Mouse (Mus musculus): ENCODE data around the gene Sobp.

Sobp gene

DNA sequence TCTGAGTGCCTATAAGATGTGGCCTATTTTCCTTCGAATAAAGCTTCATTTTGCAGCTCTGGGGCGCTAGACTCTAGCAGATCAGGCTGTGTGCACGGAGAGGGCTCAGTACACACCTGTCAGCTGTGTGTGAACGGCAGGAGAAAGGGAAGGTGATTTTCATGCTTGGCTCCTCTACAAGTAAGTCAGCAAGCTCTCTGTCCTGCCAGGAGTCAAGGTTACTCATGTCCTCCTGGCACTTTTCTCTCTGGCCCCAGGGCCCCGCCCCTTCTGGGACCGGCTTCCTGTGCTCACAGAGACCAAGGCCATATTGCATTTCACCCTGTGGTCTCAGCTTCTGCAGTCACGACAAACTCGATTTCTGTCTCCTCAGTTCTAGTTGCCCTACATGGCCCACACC, 138.8 kb downstream of the Sobp start:
- DNase-seq (ENCODE audit: low spot score in 2 of 2), result no peak

DNA sequence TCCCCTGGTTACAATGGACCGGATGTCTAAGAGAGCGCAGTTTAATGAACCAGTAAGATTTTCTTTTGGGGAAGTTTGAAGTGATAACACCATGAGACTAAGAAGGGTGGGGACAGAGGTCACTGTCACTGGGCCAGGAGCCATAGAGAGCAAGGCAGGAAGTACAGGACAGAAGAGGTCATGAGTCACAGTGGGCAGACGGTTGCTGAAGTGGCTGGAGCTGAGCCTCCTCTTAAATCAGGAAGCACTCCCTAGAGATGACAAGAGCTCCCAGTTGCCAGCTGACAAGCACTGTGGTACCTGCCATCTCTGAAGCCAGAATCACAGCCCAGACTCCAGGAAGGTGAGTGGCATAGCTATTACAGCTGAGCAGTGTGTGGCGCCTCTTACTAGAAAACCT, 139.5 kb downstream of the Sobp start:
- DNase-seq (ENCODE audit: low spot score in 2 of 2), result no peak

DNA sequence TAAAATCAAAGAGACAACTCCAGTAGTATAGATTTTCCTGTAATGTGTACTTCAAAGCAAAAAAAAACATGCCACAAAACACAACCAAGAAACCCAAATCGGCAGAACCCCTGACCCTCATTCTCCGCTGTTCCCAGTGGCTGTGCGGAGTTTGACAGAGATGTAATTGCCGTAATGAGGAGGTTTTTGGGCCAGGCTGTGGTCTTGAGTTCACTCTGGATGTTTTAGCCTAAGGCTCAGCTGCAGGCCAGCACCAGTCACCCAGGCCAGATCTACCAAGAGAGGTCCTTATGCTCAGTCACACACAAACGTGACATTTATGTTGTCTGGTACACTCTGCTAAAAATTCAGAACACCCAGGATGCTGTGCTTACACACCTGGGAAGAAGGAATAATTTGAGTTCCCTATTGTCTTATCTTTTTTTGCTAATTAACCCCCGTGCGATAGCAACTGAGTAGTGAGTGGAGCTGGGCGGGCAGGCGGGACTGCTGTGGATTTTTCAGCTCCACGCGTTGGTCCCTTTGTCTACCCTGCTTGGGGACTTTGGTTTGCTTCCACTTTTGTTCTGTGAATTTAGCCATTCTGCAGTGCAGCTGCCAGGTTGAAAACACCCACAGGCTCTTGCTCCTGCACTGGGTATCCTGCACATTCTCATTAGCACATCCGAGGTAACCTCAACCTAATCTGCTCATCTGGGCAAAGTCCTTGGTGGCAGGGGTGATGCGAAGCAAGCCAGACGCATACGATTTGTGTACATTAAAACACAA, 140.7 kb downstream of the Sobp start:
- DNase-seq (ENCODE audit: low spot score in 2 of 2), result no peak

DNA sequence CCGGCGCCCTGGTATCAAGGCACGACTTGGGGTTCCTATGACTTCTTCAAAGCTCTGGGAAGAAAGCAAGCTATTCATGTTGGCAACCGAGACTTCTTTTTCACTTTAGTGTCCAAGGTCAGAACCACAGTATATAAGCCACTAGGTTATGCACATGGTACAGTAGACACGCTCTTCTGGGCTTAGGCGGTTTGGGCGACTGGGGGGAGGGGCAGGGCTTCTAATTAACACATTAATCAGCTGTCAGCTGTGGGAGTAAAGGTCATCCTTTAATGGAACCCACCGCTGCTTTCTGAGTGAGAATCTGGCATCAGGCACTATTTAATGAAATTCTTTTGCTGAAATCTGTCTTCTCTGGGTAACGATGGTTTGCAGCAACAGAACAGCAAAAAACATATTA, 147.3 kb downstream of the Sobp start:
- DNase-seq (ENCODE audit: low spot score in 2 of 2), result no peak

DNA sequence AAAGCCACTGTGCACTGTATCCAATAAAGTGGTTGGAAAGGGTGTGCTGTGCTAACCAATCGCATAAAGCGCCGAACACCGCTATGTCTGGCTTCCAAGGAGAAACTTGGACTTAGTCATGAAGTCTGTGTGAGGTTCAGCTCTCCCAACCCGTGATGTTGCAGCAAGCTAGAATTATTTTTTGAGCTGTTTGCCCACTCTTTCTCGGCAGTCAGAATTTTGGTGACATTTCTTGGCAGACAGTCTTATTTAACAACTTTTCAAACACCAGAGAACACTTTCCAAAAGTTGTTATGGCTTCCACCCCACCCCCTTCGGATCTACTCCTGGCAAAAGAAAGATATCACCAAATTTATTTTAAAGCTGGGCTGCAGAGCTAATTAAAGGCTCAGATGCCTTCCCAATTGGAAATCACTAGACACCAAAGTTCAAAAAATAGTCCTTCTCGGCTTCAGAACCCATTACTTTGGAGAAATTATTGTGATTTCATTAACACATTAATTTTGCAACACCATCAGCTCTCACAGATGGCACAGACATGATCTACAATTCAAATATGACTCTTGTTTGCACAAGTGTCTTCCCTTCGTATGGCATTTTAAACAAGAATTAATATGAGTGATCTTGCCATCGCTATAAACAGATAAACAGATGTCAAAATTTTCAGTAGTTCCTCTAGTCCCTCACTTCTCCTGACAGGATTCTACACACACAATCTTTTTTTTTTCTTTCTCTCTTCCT, 150.7 kb downstream of the Sobp start:
- peak; percentile 56 to 58 for DNase-seq (ENCODE audit: low spot score in 2 of 2)

DNA sequence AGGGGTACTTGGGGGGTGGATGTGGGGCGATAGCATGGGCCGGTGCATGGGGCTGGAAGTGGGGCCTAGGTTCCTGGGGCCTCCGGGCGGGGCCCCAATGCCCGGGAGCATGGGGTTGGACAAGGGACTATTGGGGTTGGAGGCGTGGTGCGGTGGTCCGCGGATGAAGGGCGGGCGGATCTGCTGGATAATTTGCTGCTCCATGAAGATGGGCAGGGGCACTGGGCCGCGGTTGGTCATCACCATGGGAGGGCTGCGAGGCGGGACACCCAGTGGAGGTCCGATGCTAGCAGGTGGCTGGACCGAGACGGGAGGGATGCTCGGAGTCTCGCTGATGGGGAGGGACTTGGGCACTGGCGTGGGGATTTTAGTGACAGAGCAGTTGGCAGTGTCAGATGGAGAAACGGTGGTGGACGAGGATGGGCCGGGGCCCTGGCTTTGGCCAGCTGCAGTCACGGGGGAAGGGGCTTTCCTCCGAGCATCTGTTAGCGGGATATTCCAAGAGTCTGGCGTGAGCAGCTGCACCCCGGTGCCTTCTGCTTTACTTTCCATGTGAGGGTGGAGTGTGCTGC, 152.1 kb downstream of the Sobp start:
- no peak for DNase-seq (ENCODE audit: low spot score in 2 of 2)

DNA sequence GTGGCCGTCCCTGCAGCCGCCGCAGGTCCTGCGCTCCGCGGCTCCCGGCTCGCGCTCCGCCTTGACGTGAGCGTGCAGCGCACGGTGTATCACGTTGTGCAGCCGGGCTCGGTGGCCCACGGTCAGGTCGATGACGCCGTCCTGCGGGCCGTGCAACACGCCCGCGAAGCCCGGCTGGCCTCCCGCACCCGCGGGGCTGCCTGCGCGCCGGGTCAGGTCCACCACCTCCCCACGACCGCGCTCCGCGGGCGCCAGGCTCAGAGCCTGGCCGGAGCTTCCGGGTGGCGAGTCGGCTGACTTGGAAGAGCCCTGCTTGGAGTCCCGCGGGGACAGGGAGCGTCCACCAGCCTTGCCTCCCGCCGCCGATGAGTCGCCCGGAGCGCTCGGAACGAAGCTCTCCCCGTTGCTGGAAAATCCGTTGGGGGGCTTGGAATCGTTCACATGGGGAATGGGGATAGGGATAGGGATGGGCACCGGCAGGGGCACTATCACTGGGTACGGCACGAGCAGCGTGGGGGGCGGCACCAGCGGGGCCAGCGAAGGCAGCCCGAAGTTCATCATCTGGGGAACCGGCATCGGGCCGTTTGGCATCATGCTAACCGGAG, 152.7 kb downstream of the Sobp start:
- DNase-seq (ENCODE audit: low spot score in 2 of 2), result no peak

DNA sequence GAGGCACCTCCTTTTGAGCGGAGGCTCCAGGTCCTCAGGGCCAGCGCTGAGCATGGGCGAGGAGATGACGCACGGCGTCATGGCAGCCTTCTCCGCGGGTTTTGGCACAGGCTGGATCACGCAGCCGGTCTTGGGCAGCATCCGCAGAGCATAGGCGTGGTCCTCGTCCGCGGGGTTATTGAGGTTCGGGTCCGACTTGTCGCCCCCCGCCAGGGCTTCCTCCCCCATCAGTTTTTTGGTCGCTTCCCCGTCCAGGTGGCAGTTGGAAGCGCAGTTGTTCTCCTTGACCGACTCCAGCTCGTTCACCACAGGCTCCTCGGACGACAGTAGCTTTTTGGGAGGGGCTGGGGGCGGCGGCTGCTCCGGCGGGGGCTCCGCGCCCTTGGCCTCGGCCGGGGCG, 153.3 kb downstream of the Sobp start:
- no peak for DNase-seq (ENCODE audit: low spot score in 2 of 2)

DNA sequence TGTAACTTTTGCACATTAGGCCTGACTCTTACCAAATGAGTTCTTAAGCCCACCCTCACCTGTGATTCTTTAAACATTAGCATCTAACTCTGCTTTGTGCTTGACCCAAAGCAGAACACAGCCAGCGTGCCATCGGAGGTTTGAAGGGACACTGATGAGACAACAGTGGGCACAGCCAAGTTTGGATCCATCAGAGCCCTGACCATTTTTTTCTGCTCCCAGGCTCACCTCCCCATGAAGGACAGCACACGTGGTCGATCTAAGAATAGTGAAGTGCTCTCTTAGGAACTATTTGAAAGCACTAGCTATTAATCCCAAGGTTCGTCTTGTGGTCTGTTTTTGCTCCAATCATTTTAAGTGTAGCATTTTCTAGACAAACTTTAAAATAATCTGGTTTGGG, 159.5 kb downstream of the Sobp start:
- no peak for DNase-seq (ENCODE audit: low spot score in 2 of 2)

DNA sequence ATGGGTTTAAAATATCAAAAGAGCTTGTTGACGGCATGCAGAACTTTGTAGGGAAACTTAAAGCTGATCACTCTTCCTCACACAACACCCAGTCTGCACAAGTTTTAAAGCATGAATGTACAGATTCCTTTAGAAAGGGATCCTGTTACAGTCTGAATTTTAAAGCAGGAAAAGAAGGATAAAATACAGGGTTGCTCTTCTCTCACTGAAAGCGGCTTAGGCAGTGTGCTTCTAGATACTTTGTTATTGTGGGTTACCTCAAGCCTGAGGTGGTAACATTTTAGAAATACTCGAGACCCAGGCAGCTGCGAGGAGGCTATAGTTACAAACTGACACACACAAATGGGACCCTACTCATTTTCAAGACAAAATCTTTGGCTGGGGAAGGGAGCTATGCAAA, 160.0 kb downstream of the Sobp start:
- DNase-seq (ENCODE audit: low spot score in 2 of 2), result no peak

DNA sequence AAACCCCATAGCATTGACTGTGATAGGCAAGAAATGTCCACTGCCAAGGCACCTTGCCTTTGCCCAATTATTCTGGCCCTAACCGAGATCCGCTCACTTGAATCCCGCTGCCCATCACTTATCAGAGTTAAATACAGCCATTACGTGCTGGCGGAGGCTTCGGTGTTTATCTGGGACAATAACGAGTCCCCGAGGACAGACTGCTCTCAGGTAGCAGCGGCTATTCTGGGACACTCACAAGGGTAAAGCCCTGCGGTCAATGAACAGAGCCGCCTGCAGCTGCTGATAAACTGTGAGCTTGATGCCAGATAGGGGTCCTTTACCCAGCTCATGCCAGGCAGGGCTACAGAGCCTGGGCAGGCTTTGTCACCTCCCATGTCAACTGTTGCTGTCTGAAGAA, 166.2 kb downstream of the Sobp start:
- no peak for DNase-seq (ENCODE audit: low spot score in 2 of 2)

DNA sequence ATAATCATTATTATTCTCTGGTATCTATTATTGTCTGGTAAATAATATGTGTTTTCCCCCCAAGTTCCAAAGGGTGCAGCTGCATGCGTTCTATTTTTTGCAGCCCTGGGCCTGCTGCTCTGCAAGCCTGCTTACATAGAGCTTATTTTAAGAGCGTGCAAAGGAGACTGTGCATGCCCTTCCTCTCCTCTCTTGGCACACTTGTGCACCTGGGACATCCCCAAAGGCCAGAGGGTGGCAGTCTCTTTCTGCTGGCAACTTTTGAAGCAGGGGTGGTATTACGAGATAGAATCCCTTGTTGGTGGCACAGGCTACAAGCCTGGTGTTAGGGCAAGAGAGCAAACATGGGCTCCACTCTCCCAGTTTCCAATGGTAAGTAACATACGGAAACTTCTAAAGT, 167.8 kb downstream of the Sobp start:
- no peak for DNase-seq (ENCODE audit: low spot score in 2 of 2)

DNA sequence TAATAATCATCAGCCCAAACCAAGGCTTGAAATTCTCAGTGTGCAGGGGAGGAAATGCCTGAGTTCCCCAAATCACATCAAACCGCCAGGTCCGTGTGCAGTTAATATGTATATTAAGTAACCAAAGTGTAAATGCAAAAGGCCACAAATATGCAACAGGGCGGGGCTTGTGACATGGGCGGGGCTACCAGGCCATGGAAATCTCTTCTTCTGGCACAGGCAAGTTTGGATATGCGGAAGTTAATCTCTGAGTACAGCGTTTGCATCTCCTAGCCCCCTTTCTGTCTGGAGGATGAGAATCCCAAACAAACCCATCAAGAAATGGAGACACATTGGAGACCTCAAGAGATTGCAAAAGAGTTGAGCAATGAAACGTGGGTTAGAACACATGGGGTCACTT, 168.7 kb downstream of the Sobp start:
- DNase-seq (ENCODE audit: low spot score in 2 of 2), result no peak

DNA sequence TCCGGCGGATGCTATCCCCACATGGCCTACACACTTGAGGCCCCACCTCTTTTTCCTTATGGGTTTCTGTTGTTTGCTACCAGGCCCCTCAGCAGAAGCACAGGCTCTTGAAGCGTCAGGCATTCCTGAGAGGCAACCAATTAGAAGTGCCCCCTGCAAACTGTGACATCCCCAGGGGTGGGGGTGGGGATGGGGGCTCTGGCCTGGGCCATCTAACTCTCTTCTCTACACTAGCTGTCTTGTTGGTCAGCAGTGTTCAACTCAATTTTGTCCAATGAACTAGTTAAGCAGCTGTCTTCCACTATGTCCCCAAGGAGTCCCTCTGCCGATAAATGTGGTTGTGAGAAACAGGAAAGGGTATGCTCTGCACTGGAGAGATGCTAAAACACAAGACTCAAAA, 169.3 kb downstream of the Sobp start:
- no peak for DNase-seq (ENCODE audit: low spot score in 2 of 2)

DNA sequence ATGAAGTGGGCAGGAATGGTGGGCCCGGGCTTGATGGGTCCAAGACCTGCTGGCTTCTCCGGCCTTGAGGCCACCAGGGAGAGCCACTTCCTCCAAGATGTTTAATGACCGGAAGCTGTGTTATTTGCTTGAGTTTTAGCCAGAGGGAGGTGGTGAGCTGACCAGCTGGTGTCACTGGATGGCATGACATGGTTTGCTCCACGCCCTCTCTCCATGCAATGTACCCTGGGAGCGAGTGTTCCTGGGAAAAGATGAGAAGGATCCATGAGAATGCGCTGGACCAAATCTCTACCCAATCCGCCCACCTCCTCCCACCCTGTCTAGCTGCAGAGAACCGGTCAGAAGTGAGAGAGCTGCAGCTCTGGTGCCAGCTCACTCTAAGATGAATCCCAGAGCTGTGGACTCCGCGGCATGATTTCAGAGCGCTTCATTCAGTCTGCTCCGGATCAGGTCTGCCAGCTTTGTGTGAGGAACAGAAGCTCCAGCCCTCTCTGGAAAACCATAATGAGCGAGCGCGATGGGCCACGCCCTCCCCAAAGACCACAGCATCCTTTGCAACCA, 170.1 kb downstream of the Sobp start:
- no peak for DNase-seq (ENCODE audit: low spot score in 2 of 2)

DNA sequence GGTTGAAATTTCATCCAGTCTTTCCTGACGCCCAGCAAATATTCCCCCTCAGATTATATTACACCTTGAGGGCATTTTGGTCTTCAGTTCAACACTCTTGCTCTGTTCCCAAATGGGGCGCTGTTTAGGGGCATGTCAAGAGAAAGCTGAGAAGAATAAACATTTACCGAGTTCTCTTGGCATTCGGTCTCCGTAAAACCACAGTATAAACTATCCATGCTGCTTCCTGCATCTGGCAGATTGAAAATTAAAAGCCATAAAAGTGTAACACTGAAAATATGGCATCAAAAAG, 170.9 kb downstream of the Sobp start:
- no peak for DNase-seq (ENCODE audit: low spot score in 2 of 2)

DNA sequence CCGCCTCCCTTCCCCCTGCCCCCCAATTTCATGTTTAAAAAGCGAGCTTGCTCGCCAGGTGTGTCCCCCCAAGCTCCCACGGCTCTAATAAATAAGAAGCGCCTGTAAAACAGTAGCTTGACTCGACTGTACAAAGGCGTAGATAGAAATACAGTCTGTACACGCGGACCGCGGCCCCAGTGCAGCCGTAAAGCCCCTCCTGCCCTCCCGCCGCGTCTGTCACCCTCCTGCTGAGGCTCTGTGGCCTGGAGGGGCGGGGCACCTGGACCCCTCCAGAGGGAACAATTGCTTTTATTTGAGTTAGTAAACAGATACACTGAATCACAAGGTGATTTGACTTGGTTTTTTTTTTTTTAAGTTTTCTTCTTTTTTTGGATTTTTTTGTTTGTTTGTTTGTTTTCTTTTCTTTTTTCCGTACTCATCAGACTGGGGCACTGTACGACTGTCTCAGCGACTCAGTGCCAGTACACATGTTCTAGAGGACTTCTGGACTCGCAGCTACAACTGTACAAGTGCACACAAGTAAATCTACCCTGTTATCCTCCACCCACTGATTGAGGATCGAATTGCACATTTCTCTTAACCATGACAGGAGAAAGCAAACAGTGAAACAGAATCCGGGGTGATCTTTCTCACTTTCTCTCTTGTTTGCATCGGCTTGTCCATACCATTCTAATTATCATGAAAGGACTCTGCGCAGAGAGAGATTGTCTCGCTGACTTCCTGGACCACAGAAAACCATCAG, 171.4 kb downstream of the Sobp start:
- no peak for DNase-seq (ENCODE audit: low spot score in 2 of 2)

DNA sequence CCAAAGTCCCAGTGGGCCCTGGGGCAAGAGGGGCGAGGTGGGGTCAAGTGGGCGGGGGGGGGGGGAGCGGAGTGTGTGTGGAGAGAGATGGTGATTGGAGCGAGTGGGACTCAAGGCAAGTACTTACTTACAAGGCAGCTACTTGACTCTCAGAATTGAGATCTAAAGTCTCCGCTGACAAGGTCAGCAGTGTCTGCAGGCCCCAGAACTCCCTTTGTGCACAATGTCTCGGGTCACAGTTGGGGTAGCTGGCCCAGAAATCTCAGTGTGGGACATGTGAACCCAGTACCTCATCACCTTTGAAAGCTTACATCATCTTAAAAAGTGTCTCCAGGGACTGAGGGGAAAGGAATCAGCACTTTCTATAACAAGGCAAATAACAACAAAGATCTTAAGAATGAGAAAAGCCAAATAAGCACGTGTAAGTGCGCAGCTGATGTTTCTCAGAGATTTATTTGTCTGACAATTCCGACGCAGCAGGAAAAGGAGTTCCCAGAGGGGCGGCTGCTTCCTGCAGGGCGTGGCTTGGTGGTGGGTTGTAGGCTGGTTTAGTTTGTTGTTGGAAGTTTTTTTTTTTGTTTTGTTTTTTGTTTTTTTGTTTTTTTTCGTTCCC, 172.2 kb downstream of the Sobp start:
- no peak for DNase-seq (ENCODE audit: low spot score in 2 of 2)

DNA sequence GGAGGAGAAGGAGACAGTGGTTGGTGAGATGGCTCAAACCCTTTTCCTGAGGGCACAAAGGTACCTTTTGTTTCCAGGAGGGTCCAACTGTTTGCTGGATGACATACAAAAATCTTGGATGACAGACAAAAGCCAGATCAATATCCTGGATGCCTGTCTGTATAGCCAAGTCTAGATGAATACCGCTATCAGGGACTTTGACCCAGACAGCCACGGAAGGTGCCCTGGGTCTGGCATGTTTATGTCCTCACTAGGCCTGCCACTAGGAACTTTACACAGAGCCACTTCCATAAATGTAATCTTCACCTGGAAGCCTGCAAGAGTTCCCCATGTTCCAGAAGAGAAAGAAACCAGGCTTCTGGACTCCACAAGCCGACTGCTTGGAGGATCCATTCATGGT, 172.9 kb downstream of the Sobp start:
- DNase-seq (ENCODE audit: low spot score in 2 of 2), result no peak

DNA sequence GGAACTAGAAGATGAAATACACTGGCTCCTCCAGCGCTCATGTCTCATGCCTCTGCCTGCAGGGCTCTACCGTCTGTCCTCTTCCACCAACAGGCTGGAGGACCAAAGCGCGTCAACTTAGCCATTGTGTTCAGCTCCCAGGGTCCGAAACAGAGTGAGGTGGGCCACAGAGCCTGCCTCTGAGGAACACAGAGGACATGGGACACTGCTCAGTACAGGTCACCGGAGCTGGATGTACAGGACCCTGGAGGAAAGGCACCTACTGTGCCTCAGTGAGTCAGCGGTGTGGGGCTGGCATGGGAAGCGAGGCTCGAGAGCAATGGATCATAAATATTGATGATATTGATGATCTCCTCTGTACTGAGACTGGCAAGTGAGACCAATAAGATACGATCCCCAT, 175.0 kb downstream of the Sobp start:
- no peak for DNase-seq (ENCODE audit: low spot score in 2 of 2)

DNA sequence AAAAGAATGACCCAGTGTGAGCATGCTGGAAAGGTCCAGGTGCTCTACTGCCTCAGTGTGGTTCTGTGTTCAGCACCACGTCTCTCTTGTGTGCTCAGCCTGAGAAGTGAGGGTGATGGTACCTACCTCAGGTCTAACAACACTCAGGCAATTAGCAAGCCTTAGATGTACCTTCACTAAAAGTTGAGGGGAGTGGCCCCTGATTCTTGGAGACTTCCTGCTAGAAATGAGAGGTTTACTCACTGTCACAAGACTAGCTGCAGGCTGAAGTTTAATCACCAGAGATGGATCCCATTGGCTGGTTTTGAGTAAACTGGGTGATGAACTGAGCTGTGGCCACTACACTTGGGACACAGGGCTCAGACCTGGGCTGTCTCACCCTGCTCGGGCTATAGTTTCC, 177.1 kb downstream of the Sobp start:
- DNase-seq (ENCODE audit: low spot score in 2 of 2), result no peak

DNA sequence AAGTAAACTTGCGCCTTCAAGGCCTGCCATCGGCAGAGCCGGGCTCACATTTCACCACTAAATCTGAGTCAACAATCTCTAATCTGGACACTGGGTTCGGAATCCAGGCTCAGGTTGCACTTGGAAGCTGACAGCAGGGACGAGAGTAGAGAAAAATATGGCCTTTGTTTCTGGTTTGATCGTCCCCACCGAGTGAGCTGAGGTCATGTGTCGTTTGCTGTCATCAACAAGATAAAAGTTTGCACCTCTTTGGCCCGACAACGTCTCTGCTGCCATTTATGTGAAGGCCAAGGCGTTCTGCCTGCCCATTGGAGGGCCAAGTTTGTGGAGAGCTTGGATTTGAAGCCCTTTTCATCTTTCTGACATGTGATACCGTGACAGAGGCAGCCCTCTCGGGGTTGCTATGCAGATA, 178.8 kb downstream of the Sobp start:
- no peak for DNase-seq (ENCODE audit: low spot score in 2 of 2)
